Mouse (Mus musculus) common myeloid progenitor, adult 5-6 weeks (primary cell): Measurements from ENCODE around the gene Btbd35f23. TPM values are rescaled to one million over a fixed set of nuclear protein-coding genes. Genes with fewer than 3 reads are reported as not detected.
"Not testable (repeated sequence)": the region's sequence is repeated elsewhere in the genome, so short reads cannot be mapped to it uniquely, and the experiment has no call there.

Experiments
- ATAC-seq: replicated peaks from 2 replicates; pipeline ENCODE4 v1.8.0; 2016; ENCODE audit warnings: low read depth, mild to moderate bottlenecking, moderate TSS enrichment, inconsistent platforms; ENCODE audit not compliant: poor library complexity, severe bottlenecking
- total RNA-seq: library from RNA; stranded (forward); fragments of 200-1000, 187-1606 nt; gene quantifications from 2 replicates; pipeline ENCODE4 v1.2.3, GENCODE M21; 2017

The Btbd35f23 gene
- total RNA-seq, result not detected in 2 replicates

DNA sequence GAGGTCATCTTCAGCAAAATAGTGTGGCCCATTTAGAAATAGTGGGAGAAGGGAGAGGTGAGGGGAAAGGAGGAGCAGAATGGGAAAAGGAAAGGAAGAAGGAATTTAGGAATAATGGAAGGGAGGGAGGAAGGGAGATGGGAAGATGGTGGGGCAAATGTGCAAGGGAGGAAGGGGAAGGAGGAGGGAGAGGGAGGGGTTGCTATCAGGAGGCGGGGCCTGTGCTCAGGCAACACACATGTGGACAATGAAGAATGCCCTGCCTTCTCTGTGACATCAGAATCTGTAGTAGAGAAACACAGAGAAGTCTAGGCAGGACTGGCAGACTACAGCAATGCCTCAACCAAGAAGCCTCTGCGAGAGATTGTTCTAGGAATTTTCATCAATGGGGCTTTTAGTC lies at the start of gene Btbd35f23:
Gene Btbd35f23 (plus strand): TSS at position 301 of the 400 bp plus-strand sequence.
- not testable (repeated sequence) for ATAC-seq

Other genes starting within 250 kb of the Btbd35f23 start
- gene Btbd35f24, start 119.0 kb downstream of the Btbd35f23 start, total RNA-seq, result not detected in 2 replicates